Mouse (Mus musculus) intestine, embryonic 14.5 days (tissue): ENCODE data around the gene Vwa7. TPM values are rescaled to one million over a fixed set of nuclear protein-coding genes. Genes with fewer than 3 reads are reported as not detected.

Source experiments
- ATAC-seq: fragments of 200-750 bp; cut with Nextera tagmentation; replicated peaks from 2 replicates; pipeline ENCODE4 v1.8.0; 2017; ENCODE audit warnings: low read depth, moderate number of reproducible peaks, moderate TSS enrichment, moderate library complexity; ENCODE audit not compliant: low FRiP score, low TSS enrichment
- DNase-seq: peaks from one replicate; pipeline ENCODE4 v3.0.0-alpha.2; 2018; ENCODE audit warnings: low spot score
- H3K27ac ChIP-seq: fragments of 300-500 bp; sonication (generic); 2 replicates; pipeline ENCODE4 v1.5.1; 2014; ENCODE audit warnings: low read depth, mild to moderate bottlenecking, control low read depth
- H3K27me3 ChIP-seq: fragments of 300-500 bp; sonication (generic); replicated peaks from 2 replicates; pipeline ENCODE4 v1.6.1; 2014; ENCODE audit warnings: low read length, control low read depth; ENCODE audit not compliant: control insufficient read depth, insufficient read depth
- H3K36me3 ChIP-seq: fragments of 300-500 bp; sonication (generic); 2 replicates; pipeline ENCODE4 v1.6.1; 2014; ENCODE audit warnings: low read length, control low read depth; ENCODE audit not compliant: control insufficient read depth, insufficient read depth
- H3K4me1 ChIP-seq: fragments of 300-500 bp; sonication (generic); replicated peaks from 2 replicates; pipeline ENCODE4 v1.6.1; 2014; ENCODE audit warnings: low read length, control low read depth, mixed read lengths; ENCODE audit not compliant: control insufficient read depth, insufficient read depth
- H3K4me2 ChIP-seq: fragments of 300-500 bp; sonication (generic); 2 replicates; pipeline ENCODE4 v1.6.1; 2014; ENCODE audit warnings: low read length
- H3K4me3 ChIP-seq: fragments of 300-500 bp; sonication (generic); 2 replicates; pipeline ENCODE4 v1.5.1; 2014; ENCODE audit warnings: low read depth, low read length, control low read depth, mixed read lengths
- H3K9ac ChIP-seq: fragments of 300-500 bp; sonication (generic); 2 replicates; pipeline ENCODE4 v1.6.1; 2014; ENCODE audit warnings: mild to moderate bottlenecking, low read length
- H3K9me3 ChIP-seq: fragments of 300-500 bp; sonication (generic); 2 replicates; pipeline ENCODE4 v1.6.1; 2016; ENCODE audit warnings: low read length, control low read depth; ENCODE audit not compliant: control insufficient read depth
- WGBS: fragments of 180-500 bp; shearing (Covaris S2); extraction: QIAGEN DNeasy Blood & Tissue Kit; methylation state at CpG from one replicate; pipeline ENCODE4 v1.1.7; 2014; 5-methylcytosine and 5-hydroxymethylcytosine counted together
- polyA plus RNA-seq: library from polyadenylated mRNA; unstranded; fragments of >200 nt; fragmentation: Nextera tagmentation; extraction: Ambion mirVana; gene quantifications from 2 replicates; pipeline ENCODE4 v1.2.1, GENCODE M21; 2014

Vwa7 gene
- polyA plus RNA-seq, 1 experiment from 2014 or later: 0.26 TPM

DNA sequence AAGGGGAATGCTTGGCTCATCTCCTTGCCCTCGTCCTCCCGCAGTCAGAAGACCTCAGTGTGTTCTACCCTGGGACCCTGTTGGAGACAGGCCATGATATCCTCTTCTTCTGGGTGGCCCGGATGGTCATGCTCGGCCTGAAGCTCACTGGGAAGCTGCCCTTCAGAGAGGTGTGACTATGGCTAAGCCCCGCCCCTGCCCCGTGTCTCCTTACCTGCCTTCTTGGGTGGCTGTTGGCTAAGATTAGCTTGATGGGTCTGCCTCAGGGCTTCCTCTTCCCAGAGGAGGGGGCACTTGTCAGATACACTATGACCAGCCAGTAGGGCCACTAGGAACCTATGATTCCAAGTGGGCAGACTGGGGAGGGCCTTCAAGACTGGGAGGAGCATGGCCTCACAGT is 3.2 kb upstream of the Vwa7 start:
- H3K9ac ChIP-seq: no peak overlapping the region
- no peaks in the 10 kb centered on the region for H3K9me3 ChIP-seq
- no peaks in the 10 kb centered on the region for H3K4me1 ChIP-seq
- H3K36me3 ChIP-seq: peaks cover 89% of the 10 kb centered on the region
- no peak overlapping the region for H3K4me2 ChIP-seq
- H3K27ac ChIP-seq: no peak overlapping the region
- H3K4me3 ChIP-seq: no peak overlapping the region
- WGBS: 78% methylated on average over 6 of the region's 6 CpGs
- DNase-seq (no peak), ATAC-seq (0 out of 2 replicates have a peak, but pooled peaks have one; percentile 20)
- H3K27me3 ChIP-seq: no peaks in the 10 kb centered on the region

DNA sequence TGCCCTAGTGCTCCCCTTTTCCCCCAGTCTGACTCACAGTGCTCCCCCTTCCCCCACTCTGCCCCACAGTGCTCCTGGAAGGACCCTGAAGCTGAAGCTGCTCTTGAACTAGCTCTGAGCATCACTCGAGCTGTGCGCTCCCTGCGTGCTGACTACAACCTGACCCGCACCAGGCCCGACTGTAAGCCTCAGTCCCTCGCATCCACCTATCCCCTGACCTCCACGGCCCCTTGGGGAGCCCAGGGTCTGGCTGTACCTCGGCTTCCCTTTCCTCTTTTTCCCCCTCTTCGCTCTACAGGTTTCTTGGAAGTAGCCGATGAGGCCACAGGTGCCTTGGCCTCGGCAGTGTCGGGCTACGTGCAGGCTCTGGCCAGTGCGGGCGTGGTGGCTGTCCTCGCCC is 1.1 kb upstream of the Vwa7 start:
- H3K9me3 ChIP-seq: no peaks in the 10 kb centered on the region
- DNase-seq: no peak
- H3K4me1 ChIP-seq: no peaks in the 10 kb centered on the region
- WGBS: 94% methylated on average over 16 of the region's 16 CpGs
- peaks cover 68% of the 10 kb centered on the region for H3K36me3 ChIP-seq
- H3K9ac ChIP-seq: no peak overlapping the region
- H3K27me3 ChIP-seq: no peaks in the 10 kb centered on the region
- H3K27ac ChIP-seq: no peak overlapping the region
- ATAC-seq: no peak
- H3K4me2 ChIP-seq: no peak overlapping the region
- no peak overlapping the region for H3K4me3 ChIP-seq

DNA sequence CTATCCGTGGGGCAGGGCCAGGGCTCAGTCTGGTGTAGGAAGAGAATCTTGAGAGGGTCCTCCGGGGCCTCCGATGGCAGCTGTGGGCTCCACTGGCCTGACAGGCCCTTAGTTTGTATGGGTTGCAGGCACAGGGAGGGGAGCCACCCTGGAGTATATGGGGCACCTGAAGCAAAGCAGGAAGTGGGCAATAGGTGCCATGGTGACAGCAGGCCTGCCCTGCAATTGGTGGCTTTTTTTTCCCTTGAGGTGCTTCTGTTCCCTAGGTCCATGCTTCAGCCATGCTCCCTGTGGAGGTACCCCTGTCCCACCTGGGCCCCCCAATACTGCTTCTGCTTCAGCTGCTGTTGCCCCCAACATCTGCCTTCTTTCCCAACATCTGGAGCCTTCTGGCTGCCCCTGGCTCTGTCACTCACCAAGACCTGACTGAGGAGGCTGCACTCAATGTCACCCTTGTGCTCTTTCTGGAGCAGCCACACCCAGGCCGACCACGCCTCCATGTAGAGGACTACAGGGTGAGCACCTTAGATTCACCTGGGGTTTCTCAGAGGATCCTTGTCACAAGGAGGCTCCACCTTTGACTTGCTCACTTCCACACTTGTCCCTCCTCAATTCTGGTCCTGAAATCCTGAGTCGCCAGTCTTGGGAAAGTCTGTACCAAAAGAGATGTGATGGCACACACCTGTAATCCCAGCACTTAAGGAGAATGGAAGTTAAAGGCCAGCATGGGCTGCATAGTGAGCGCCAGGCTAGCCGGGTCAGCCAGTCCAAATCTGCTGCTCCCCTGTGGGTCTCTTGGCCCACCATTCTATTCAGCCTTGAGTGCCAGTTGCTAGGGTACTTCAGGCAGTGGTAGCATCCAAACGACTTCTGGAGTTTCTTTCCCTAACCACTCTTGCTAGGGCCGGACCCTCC is 669 bp downstream of the Vwa7 start:
- H3K4me2 ChIP-seq: no peak overlapping the region
- no peak for ATAC-seq
- no peak overlapping the region for H3K27ac ChIP-seq
- 81% methylated on average over 10 of the region's 10 CpGs for WGBS
- peaks cover 51% of the 10 kb centered on the region for H3K36me3 ChIP-seq
- DNase-seq: no peak
- peaks cover 6% of the 10 kb centered on the region; the same call in 1 of the 2 replicates for H3K4me1 ChIP-seq
- no peaks in the 10 kb centered on the region for H3K9me3 ChIP-seq
- H3K9ac ChIP-seq: no peak overlapping the region
- no peak overlapping the region for H3K4me3 ChIP-seq
- H3K27me3 ChIP-seq: no peaks in the 10 kb centered on the region

DNA sequence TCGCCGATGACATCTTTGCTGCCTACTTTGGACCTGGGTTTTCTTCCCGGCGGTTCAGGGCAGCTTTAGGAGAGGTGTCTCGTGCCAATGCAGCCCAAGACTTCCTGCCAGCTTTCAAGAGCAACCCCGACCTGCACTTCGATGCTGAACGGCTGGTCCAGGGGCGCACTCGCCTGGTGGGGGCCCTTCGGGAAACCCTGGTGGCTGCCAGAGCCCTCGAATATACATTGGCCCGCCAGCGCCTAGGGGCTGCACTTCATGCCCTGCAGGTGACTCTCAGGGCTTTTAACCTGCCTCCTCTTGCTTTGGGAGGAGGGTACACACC is 1.3 kb downstream of the Vwa7 start:
- no peaks in the 10 kb centered on the region for H3K9me3 ChIP-seq
- 67% methylated on average over 14 of the region's 14 CpGs for WGBS
- DNase-seq: no peak
- ATAC-seq: no peak
- no peak overlapping the region for H3K4me3 ChIP-seq
- H3K4me1 ChIP-seq: peaks cover 6% of the 10 kb centered on the region; the same call in 1 of the 2 replicates
- no peaks in the 10 kb centered on the region for H3K27me3 ChIP-seq
- H3K4me2 ChIP-seq: no peak overlapping the region
- H3K27ac ChIP-seq: no peak overlapping the region
- no peak overlapping the region for H3K9ac ChIP-seq
- H3K36me3 ChIP-seq: peaks cover 44% of the 10 kb centered on the region

DNA sequence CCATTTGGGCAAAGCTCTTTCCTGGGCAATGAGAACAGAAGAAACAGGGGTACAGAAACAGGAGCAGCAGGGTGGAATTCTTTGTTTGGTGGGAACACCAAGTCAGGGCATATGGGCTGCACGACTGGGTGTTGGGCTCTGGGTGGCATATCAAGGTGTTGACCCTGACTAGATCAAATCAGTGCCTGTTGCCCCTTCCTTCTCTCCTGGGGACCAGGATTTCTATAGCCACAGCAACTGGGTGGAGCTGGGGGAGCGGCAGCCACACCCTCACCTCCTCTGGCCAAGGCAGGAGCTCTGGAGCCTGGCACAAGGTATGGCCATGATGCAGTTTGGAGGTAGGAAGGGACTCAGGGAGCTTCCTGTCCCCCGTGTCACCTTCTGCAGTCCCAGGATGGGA is 1.8 kb downstream of the Vwa7 start:
- Histone ChIP-seq H3K4me3 (no peak overlapping the region), H3K9ac (no peak overlapping the region), H3K4me1 (peaks cover 6% of the 10 kb centered on the region; the same call in 1 of the 2 replicates), H3K9me3 (no peaks in the 10 kb centered on the region), H3K27me3 (no peaks in the 10 kb centered on the region), H3K4me2 (no peak overlapping the region), H3K36me3 (peaks cover 39% of the 10 kb centered on the region), H3K27ac (no peak overlapping the region)
- ATAC-seq: no peak
- DNase-seq: no peak
- 70% methylated on average over 3 of the region's 3 CpGs for WGBS

DNA sequence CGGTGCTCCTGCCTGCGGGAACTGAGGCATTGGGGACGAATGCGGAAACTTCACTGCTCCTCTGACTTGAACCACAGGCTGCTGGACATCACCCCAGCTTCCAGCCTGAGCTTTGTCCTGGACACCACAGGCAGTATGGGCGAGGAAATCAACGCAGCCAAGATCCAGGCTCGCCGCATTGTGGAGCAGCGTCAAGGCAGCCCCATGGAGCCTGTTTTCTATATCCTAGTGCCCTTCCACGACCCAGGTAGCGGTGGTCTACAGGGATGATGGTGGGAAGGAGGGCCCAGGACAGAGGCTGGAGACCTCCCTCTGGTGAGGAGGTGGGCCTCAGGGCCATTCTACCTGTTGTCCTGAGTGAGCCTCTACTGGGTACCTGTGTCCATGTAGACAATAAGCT is 3.5 kb downstream of the Vwa7 start:
- DNase-seq: no peak
- Histone ChIP-seq H3K9ac (no peak overlapping the region), H3K27me3 (no peaks in the 10 kb centered on the region), H3K9me3 (no peaks in the 10 kb centered on the region), H3K4me1 (peaks cover 10% of the 10 kb centered on the region; the same call in 1 of the 2 replicates), H3K4me3 (no peak overlapping the region), H3K27ac (no peak overlapping the region), H3K36me3 (peaks cover 22% of the 10 kb centered on the region), H3K4me2 (no peak overlapping the region)
- ATAC-seq: no peak
- 75% methylated on average over 11 of the region's 11 CpGs for WGBS

DNA sequence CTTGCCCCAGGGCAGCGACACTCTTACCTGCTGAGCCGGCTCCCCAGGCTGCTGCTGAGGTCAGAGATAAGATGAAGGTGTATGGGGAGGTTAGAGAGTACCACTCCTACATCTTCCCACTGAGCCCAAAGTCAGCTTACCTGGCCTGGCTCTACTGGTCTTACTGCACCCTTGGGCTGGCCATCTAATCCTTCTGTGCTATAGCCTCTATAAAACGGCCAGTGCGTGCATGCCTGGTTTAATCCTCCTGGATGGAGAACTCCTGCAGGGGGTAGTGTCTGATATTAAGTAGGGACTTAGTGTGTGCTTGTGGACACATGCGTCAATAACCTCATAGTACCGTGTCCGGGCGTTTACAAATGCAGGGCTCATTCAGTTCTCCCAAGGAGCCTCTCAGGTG is 4.2 kb downstream of the Vwa7 start:
- H3K27me3 ChIP-seq: no peaks in the 10 kb centered on the region
- peaks cover 10% of the 10 kb centered on the region; the same call in 1 of the 2 replicates for H3K4me1 ChIP-seq
- no peaks in the 10 kb centered on the region for H3K9me3 ChIP-seq
- peaks cover 15% of the 10 kb centered on the region for H3K36me3 ChIP-seq
- H3K9ac ChIP-seq: no peak overlapping the region
- no peak overlapping the region for H3K4me2 ChIP-seq
- no peak overlapping the region for H3K27ac ChIP-seq
- no peak overlapping the region for H3K4me3 ChIP-seq
- ATAC-seq: no peak
- WGBS: 85% methylated on average over 8 of the region's 8 CpGs
- no peak for DNase-seq

DNA sequence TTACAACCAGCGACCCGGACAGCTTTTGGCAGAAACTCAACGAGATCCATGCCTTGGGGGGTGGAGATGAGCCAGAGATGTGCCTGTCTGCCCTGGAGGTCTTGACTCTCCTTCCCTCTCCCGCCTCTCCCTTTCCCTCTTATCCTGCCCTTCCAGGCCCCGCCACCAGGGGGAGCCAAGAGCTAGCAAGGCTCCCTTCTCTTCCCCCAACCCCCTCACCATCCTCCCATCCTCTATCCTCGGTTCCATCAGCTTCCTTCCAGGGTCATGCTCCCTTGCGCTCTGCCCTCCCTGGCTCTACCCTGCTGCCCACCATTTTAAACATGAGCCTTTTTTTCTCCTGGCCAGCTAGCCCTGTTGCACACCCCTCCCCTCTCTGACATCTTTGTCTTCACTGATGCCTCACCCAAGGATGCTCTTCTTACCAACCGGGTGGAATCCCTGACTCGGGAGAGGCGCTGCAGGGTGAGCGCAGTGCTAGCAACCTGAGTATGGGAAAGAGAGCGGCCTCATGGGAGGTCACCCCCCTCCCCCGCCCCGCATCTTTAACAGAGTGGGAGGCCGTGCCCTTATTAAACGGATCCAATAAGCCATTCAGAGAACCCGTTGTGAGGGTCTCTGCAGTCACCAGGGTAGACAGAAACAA is 4.9 kb downstream of the Vwa7 start:
- peak overlapping the region; percentile 15; the same call in 1 of the 2 replicates for H3K4me2 ChIP-seq
- no peaks in the 10 kb centered on the region for H3K27me3 ChIP-seq
- peaks cover 10% of the 10 kb centered on the region; the same call in 1 of the 2 replicates for H3K4me1 ChIP-seq
- H3K4me3 ChIP-seq: no peak overlapping the region
- H3K36me3 ChIP-seq: peaks cover 8% of the 10 kb centered on the region; the same call in 1 of the 2 replicates
- WGBS: 13% methylated on average over 17 of the region's 17 CpGs
- no peak overlapping the region for H3K27ac ChIP-seq
- no peak overlapping the region for H3K9ac ChIP-seq
- DNase-seq (peak; percentile 97), ATAC-seq (0 out of 2 replicates have a peak, but pooled peaks have one; percentile 13)
- H3K9me3 ChIP-seq: no peaks in the 10 kb centered on the region
